Mouse (Mus musculus): ENCODE results near the gene Ccin. TPM values are rescaled to one million over a fixed set of nuclear protein-coding genes. Genes with fewer than 3 reads are reported as not detected.

Ccin gene
- total RNA-seq, 2 experiments from 2014 or later, result 0.26 TPM; not detected in 1

- DNase-seq, result no peak
- intact Hi-C loops (cut with DNase I), result no loop called here
Observed at GRCm38 (mm10) chr4:44011799-44012198, 28.5 kb downstream of the Ccin start.

GRCm38 (mm10) chr4:44012376-44013367, 29.4 kb downstream of the Ccin start:
- intact Hi-C loops (cut with DNase I), result no loop called here
- DNase-seq, result peak; percentile 96

GRCm38 (mm10) chr4:44013391-44014070, 30.2 kb downstream of the Ccin start:
- intact Hi-C loops (cut with DNase I), result no loop called here
- DNase-seq, result no peak

GRCm38 (mm10) chr4:44016071-44016470, 32.8 kb downstream of the Ccin start:
- no peak for DNase-seq
- intact Hi-C loops (cut with DNase I), result no loop called here

GRCm38 (mm10) chr4:44016791-44017190, 33.5 kb downstream of the Ccin start:
- intact Hi-C loops (cut with DNase I), result no loop called here
- DNase-seq, result no peak

- no peak for DNase-seq
- intact Hi-C loops (cut with DNase I), result no loop called here
Observed at GRCm38 (mm10) chr4:44022323-44022722, 39.0 kb downstream of the Ccin start.

GRCm38 (mm10) chr4:44022766-44023165, 39.5 kb downstream of the Ccin start:
- intact Hi-C loops (cut with DNase I), result no loop called here
- DNase-seq, result no peak

GRCm38 (mm10) chr4:44023681-44024080, 40.4 kb downstream of the Ccin start:
- DNase-seq, result no peak
- intact Hi-C loops (cut with DNase I), result no loop called here

GRCm38 (mm10) chr4:44024241-44024640, 41.0 kb downstream of the Ccin start:
- DNase-seq, result no peak
- intact Hi-C loops (cut with DNase I), result no loop called here

- DNase-seq, result no peak
- intact Hi-C loops (cut with DNase I), result no loop called here
Observed at GRCm38 (mm10) chr4:44025570-44025969, 42.3 kb downstream of the Ccin start.

- intact Hi-C loops (cut with DNase I), result no loop called here
- DNase-seq, result peak; percentile 17
Observed at GRCm38 (mm10) chr4:44028303-44029135, 45.2 kb downstream of the Ccin start.

- peak; percentile 70 for DNase-seq
- intact Hi-C loops (cut with DNase I), result no loop called here
Observed at GRCm38 (mm10) chr4:44029661-44030066, 46.4 kb downstream of the Ccin start.

GRCm38 (mm10) chr4:44031521-44031920, 48.2 kb downstream of the Ccin start:
- peak; percentile 29 for DNase-seq
- intact Hi-C loops (cut with DNase I), result no loop called here

Other genes with a start within 250 kb of the Ccin start
- gene Olfr159, start 212.5 kb upstream of the Ccin start, total RNA-seq (2021), result not detected
- not detected for gene Olfr156, start 159.6 kb upstream of the Ccin start, total RNA-seq (2021)
- not detected for gene Olfr157, start 143.3 kb upstream of the Ccin start, total RNA-seq (2021)
- gene Olfr155, start 131.9 kb upstream of the Ccin start, total RNA-seq (2021), result not detected
- gene Reck, start 108.0 kb upstream of the Ccin start, total RNA-seq (2021), result 1 to 10 TPM; 6.8 to 7.6 TPM
- gene Glipr2, start 26.1 kb upstream of the Ccin start, total RNA-seq (2021), result 10 to 100 TPM; 11.1 to 14.9 TPM
- gene Clta, start 21.0 kb downstream of the Ccin start, total RNA-seq (2021), result 100 to 1,000 TPM; 333 to 337 TPM
- gene Gne, start 100.7 kb downstream of the Ccin start, total RNA-seq (2021), result 10 to 100 TPM; 46.3 to 51.6 TPM

Data from left cerebral cortex, postnatal 4 days (tissue).